Mouse (Mus musculus): ENCODE results near the gene Zbtb20. TPM values are rescaled to one million over a fixed set of nuclear protein-coding genes. Genes with fewer than 3 reads are reported as not detected.

Zbtb20 gene
- polyA plus RNA-seq, 1 experiment from 2014 or later = 44.1 TPM

GRCm38 (mm10) chr16:43029243-43029642, 153.6 kb downstream of the Zbtb20 start:
- WGBS = 57% methylated on average over 3 of the region's 3 CpGs
- Histone ChIP-seq H3K9me3 (ENCODE audit: control insufficient read depth, low read length) (no peaks in the 10 kb centered on the region), H3K27ac (ENCODE audit: low read depth, low read length) (no peak overlapping the region), H3K4me2 (ENCODE audit: low read depth) (no peak overlapping the region), H3K36me3 (ENCODE audit: control insufficient read depth, insufficient read depth, low read length) (no peaks in the 10 kb centered on the region), H3K4me3 (ENCODE audit: low read depth, low read length) (no peak overlapping the region), H3K9ac (ENCODE audit: low read length) (no peak overlapping the region), H3K27me3 (ENCODE audit: control insufficient read depth, insufficient read depth, low read length) (no peaks in the 10 kb centered on the region), H3K4me1 (ENCODE audit: control insufficient read depth, insufficient read depth, low read length) (no peaks in the 10 kb centered on the region)
- no peak for DNase-seq (ENCODE audit: low spot score)
- ATAC-seq (ENCODE audit: insufficient read depth, low FRiP score, low TSS enrichment) = no peak

- Histone ChIP-seq H3K27ac (ENCODE audit: low read depth, low read length) (no peak overlapping the region), H3K4me1 (ENCODE audit: control insufficient read depth, insufficient read depth, low read length) (0 out of 2 replicates have a peak, but pooled peaks cover 4% of the 10 kb centered on the region), H3K36me3 (ENCODE audit: control insufficient read depth, insufficient read depth, low read length) (no peaks in the 10 kb centered on the region), H3K9me3 (ENCODE audit: control insufficient read depth, low read length) (no peaks in the 10 kb centered on the region), H3K4me2 (ENCODE audit: low read depth) (no peak overlapping the region), H3K9ac (ENCODE audit: low read length) (no peak overlapping the region), H3K4me3 (ENCODE audit: low read depth, low read length) (no peak overlapping the region), H3K27me3 (ENCODE audit: control insufficient read depth, insufficient read depth, low read length) (no peaks in the 10 kb centered on the region)
- DNase-seq (ENCODE audit: low spot score) = no peak
- WGBS = 51% methylated on average over 6 of the region's 6 CpGs
- no peak for ATAC-seq (ENCODE audit: insufficient read depth, low FRiP score, low TSS enrichment)
These were observed 160.0 kb downstream of the Zbtb20 start for GRCm38 (mm10) chr16:43035709-43036108.

GRCm38 (mm10) chr16:43036510-43036909, 160.8 kb downstream of the Zbtb20 start:
- ATAC-seq (ENCODE audit: insufficient read depth, low FRiP score, low TSS enrichment) (no peak), DNase-seq (ENCODE audit: low spot score) (no peak)
- H3K4me1 ChIP-seq (ENCODE audit: control insufficient read depth, insufficient read depth, low read length) = 0 out of 2 replicates have a peak, but pooled peaks cover 4% of the 10 kb centered on the region
- H3K9me3 ChIP-seq (ENCODE audit: control insufficient read depth, low read length) = no peaks in the 10 kb centered on the region
- H3K27me3 ChIP-seq (ENCODE audit: control insufficient read depth, insufficient read depth, low read length) = no peaks in the 10 kb centered on the region
- 44% methylated on average over 5 of the region's 5 CpGs for WGBS
- H3K27ac ChIP-seq (ENCODE audit: low read depth, low read length) = no peak overlapping the region
- no peak overlapping the region for H3K9ac ChIP-seq (ENCODE audit: low read length)
- no peak overlapping the region for H3K4me2 ChIP-seq (ENCODE audit: low read depth)
- H3K4me3 ChIP-seq (ENCODE audit: low read depth, low read length) = no peak overlapping the region
- no peaks in the 10 kb centered on the region for H3K36me3 ChIP-seq (ENCODE audit: control insufficient read depth, insufficient read depth, low read length)

- Histone ChIP-seq H3K4me1 (ENCODE audit: control insufficient read depth, insufficient read depth, low read length) (0 out of 2 replicates have a peak, but pooled peaks cover 4% of the 10 kb centered on the region), H3K36me3 (ENCODE audit: control insufficient read depth, insufficient read depth, low read length) (no peaks in the 10 kb centered on the region), H3K9ac (ENCODE audit: low read length) (no peak overlapping the region), H3K27me3 (ENCODE audit: control insufficient read depth, insufficient read depth, low read length) (no peaks in the 10 kb centered on the region), H3K4me2 (ENCODE audit: low read depth) (no peak overlapping the region), H3K4me3 (ENCODE audit: low read depth, low read length) (no peak overlapping the region), H3K27ac (ENCODE audit: low read depth, low read length) (no peak overlapping the region), H3K9me3 (ENCODE audit: control insufficient read depth, low read length) (no peaks in the 10 kb centered on the region)
- DNase-seq (ENCODE audit: low spot score) = no peak
- no peak for ATAC-seq (ENCODE audit: insufficient read depth, low FRiP score, low TSS enrichment)
- 90% methylated on average over 4 of the region's 4 CpGs for WGBS
These were observed 161.6 kb downstream of the Zbtb20 start for GRCm38 (mm10) chr16:43037320-43037719.

- Histone ChIP-seq H3K4me1 (ENCODE audit: control insufficient read depth, insufficient read depth, low read length) (no peaks in the 10 kb centered on the region), H3K36me3 (ENCODE audit: control insufficient read depth, insufficient read depth, low read length) (no peaks in the 10 kb centered on the region), H3K27me3 (ENCODE audit: control insufficient read depth, insufficient read depth, low read length) (no peaks in the 10 kb centered on the region)
These were observed 169.9 kb downstream of the Zbtb20 start for GRCm38 (mm10) chr16:43045611-43046010.

GRCm38 (mm10) chr16:43046686-43047085, 171.0 kb downstream of the Zbtb20 start:
- Histone ChIP-seq H3K27ac (ENCODE audit: low read depth, low read length) (no peak overlapping the region), H3K4me3 (ENCODE audit: low read depth, low read length) (no peak overlapping the region), H3K27me3 (ENCODE audit: control insufficient read depth, insufficient read depth, low read length) (no peaks in the 10 kb centered on the region), H3K36me3 (ENCODE audit: control insufficient read depth, insufficient read depth, low read length) (no peaks in the 10 kb centered on the region), H3K9ac (ENCODE audit: low read length) (no peak overlapping the region), H3K4me2 (ENCODE audit: low read depth) (no peak overlapping the region), H3K9me3 (ENCODE audit: control insufficient read depth, low read length) (no peaks in the 10 kb centered on the region), H3K4me1 (ENCODE audit: control insufficient read depth, insufficient read depth, low read length) (no peaks in the 10 kb centered on the region)
- 98% methylated on average over 3 of the region's 3 CpGs for WGBS
- DNase-seq (ENCODE audit: low spot score) (no peak), ATAC-seq (ENCODE audit: insufficient read depth, low FRiP score, low TSS enrichment) (no peak)

More at GRCm38 (mm10) chr16:43045611-43046010, 169.9 kb downstream of the Zbtb20 start:
- H3K4me2 ChIP-seq (ENCODE audit: low read depth) = no peak overlapping the region
- no peaks in the 10 kb centered on the region for H3K9me3 ChIP-seq (ENCODE audit: control insufficient read depth, low read length)
- DNase-seq (ENCODE audit: low spot score) (no peak), ATAC-seq (ENCODE audit: insufficient read depth, low FRiP score, low TSS enrichment) (no peak)
- no peak overlapping the region for H3K4me3 ChIP-seq (ENCODE audit: low read depth, low read length)
- no peak overlapping the region for H3K9ac ChIP-seq (ENCODE audit: low read length)
- H3K27ac ChIP-seq (ENCODE audit: low read depth, low read length) = no peak overlapping the region

- WGBS = 84% methylated on average over 3 of the region's 3 CpGs
- ATAC-seq (ENCODE audit: insufficient read depth, low FRiP score, low TSS enrichment) (no peak), DNase-seq (ENCODE audit: low spot score) (no peak)
- Histone ChIP-seq H3K4me3 (ENCODE audit: low read depth, low read length) (no peak overlapping the region), H3K36me3 (ENCODE audit: control insufficient read depth, insufficient read depth, low read length) (no peaks in the 10 kb centered on the region), H3K9ac (ENCODE audit: low read length) (no peak overlapping the region), H3K4me1 (ENCODE audit: control insufficient read depth, insufficient read depth, low read length) (no peaks in the 10 kb centered on the region), H3K27ac (ENCODE audit: low read depth, low read length) (no peak overlapping the region), H3K27me3 (ENCODE audit: control insufficient read depth, insufficient read depth, low read length) (no peaks in the 10 kb centered on the region), H3K9me3 (ENCODE audit: control insufficient read depth, low read length) (no peaks in the 10 kb centered on the region), H3K4me2 (ENCODE audit: low read depth) (no peak overlapping the region)
These were observed 194.1 kb downstream of the Zbtb20 start for GRCm38 (mm10) chr16:43069666-43070295.

- no peak for ATAC-seq (ENCODE audit: insufficient read depth, low FRiP score, low TSS enrichment)
- 90% methylated on average over 3 of the region's 3 CpGs for whole genome bisulfite sequencing
- Histone ChIP-seq H3K27me3 (ENCODE audit: control insufficient read depth, insufficient read depth, low read length) (no peaks in the 10 kb centered on the region), H3K9ac (ENCODE audit: low read length) (no peak overlapping the region), H3K36me3 (ENCODE audit: control insufficient read depth, insufficient read depth, low read length) (no peaks in the 10 kb centered on the region), H3K4me2 (ENCODE audit: low read depth) (no peak overlapping the region), H3K27ac (ENCODE audit: low read depth, low read length) (no peak overlapping the region), H3K9me3 (ENCODE audit: control insufficient read depth, low read length) (no peaks in the 10 kb centered on the region), H3K4me3 (ENCODE audit: low read depth, low read length) (no peak overlapping the region), H3K4me1 (ENCODE audit: control insufficient read depth, insufficient read depth, low read length) (no peaks in the 10 kb centered on the region)
- no peak for DNase-seq (ENCODE audit: low spot score)
These were observed 196.2 kb downstream of the Zbtb20 start for GRCm38 (mm10) chr16:43071875-43072274.

GRCm38 (mm10) chr16:43072818-43073594, 197.3 kb downstream of the Zbtb20 start:
- H3K4me3 ChIP-seq (ENCODE audit: low read depth, low read length) = no peak overlapping the region
- no peak for ATAC-seq (ENCODE audit: insufficient read depth, low FRiP score, low TSS enrichment)
- no peak overlapping the region for H3K4me2 ChIP-seq (ENCODE audit: low read depth)
- H3K36me3 ChIP-seq (ENCODE audit: control insufficient read depth, insufficient read depth, low read length) = no peaks in the 10 kb centered on the region
- H3K27ac ChIP-seq (ENCODE audit: low read depth, low read length) = no peak overlapping the region
- H3K4me1 ChIP-seq (ENCODE audit: control insufficient read depth, insufficient read depth, low read length) = no peaks in the 10 kb centered on the region
- whole genome bisulfite sequencing = 84% methylated on average over 5 of the region's 5 CpGs
- no peak for DNase-seq (ENCODE audit: low spot score)
- no peaks in the 10 kb centered on the region for H3K27me3 ChIP-seq (ENCODE audit: control insufficient read depth, insufficient read depth, low read length)
- H3K9ac ChIP-seq (ENCODE audit: low read length) = no peak overlapping the region
- no peaks in the 10 kb centered on the region for H3K9me3 ChIP-seq (ENCODE audit: control insufficient read depth, low read length)

Measured in neural tube, embryonic 11.5 days (tissue).